Mouse (Mus musculus) left cerebral cortex, adult 2 months (tissue): ENCODE measurements at regions not wholly inside any gene's neighbourhood (a gene's known extent, or its start where the extent isn't known, plus 50 kb on each side); places are given as distances from the start of the nearest gene placed in this dataset.

Source experiments
- DNase-seq, 2 experiments: peaks; one replicate each; pipeline ENCODE4 v3.0.0; 2021 to 2022; ENCODE audit warnings: low spot score in 2 of 2, mixed read lengths in 1 of 2; ENCODE audit errors: extremely low spot score in 1 of 2
- H3K27ac ChIP-seq: fragments of 200-600 bp; 2 replicates; pipeline ENCODE4 v1.8.1; 2022
- H3K4me3 ChIP-seq: fragments of 200-600 bp; 2 replicates; pipeline ENCODE4 v1.8.1; 2022
- CTCF ChIP-seq: fragments of 200-600 bp; IDR thresholded peaks from 2 replicates; pipeline ENCODE4 v1.8.1; 2022; ENCODE audit warnings: antibody characterized with exemption, mild to moderate bottlenecking, moderate library complexity
- intact Hi-C: fragments of 180-260 bp; cut with DNase I; formaldehyde crosslinking; loops from one replicate; pipeline ENCODE4 v1.15.1; 2025

DNA sequence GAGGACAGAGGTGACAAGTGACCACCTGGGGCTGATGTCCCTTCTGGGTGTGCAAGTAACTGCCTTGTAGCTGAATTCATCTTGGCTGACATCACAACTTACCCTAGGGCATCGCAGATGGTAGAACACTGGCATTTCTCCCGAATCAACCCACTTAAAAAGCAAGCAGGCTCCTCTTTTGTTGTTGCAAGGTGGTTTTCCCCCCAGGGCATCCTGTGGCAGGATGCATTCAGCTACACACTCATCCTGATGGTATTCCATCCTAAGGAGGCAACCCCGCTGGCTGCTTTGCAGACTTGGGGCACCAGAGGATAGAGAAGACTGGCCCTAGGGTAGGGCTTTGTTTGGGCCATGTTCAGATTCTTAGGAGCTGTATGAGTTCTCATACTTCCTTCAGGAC lies 97.6 kb upstream of the Sel1l start:
- intact Hi-C loops, result no loop called here
- no peak for DNase-seq
- no peak for TF ChIP-seq CTCF
- no peak overlapping the region for H3K27ac ChIP-seq
- no peak overlapping the region for H3K4me3 ChIP-seq

DNA sequence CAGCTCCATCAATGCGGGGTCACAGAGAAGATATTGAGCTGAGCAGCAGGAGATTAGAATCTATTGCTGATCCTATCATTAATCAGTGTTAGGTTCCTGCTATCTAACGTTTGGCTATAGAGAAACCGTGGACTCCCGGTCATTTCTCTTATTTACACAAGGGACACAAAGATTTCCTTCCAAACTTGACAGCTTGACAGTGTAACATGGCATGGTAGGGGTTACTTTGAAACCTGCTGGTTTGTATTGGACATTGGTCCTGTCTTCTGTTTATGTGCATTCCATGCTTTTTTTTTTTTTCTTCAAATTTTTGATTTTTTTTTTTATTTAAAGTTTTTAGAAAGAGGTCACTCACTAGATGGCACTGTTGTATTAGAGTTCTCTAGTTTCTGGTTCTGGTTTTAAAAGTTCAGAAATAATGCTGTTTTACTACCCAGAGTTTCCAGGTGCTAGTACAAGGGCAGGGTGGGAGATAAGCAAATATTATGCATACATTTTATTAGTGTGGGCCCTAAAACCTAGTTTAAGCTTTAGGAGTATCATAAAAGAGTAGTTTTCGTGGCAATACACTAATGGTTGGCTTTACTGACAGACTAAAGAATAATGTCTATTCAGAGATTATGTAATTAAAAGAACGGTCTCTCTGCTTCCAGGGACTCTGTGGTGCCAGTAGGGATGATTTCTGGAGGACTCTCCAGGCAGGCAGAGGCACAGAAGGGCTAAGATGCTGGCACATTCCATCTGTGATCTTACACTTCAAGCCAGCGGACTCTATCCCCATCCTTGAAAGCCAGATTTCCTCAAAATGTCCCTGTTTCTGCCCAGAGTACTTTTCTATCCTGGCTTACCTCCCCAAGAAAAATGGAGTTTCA lies 83.8 kb upstream of the Sel1l start:
- DNase-seq, result no peak
- TF ChIP-seq CTCF, result peak; percentile 62
- intact Hi-C loops, result loop anchor here (5.0 kb wide), 2 partner anchors 370 to 1615 kb away; no protein-coding TSS in a partner anchor
- H3K27ac ChIP-seq, result no peak overlapping the region
- no peak overlapping the region for H3K4me3 ChIP-seq

DNA sequence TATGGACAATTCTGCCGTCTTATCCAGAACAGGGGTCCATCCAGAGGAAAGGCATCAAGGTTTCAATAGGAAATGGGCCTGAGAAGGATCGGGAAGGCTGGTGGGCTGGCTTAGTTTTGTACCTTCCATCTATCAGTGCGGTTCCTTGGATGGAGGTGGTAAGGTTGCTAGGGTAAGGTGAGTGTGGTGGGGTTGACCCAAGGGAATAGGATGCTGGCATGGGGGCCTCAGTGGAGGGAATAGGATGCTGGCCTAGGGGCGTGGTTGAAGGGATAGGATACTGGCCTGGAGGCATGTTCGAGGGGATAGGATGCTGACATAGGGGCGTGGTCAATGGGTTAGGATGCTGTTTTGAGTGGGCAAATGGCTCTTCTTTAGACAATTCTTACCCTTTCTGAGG lies 82.6 kb upstream of the Sel1l start:
- no peak for TF ChIP-seq CTCF
- Histone ChIP-seq H3K4me3 (no peak overlapping the region), H3K27ac (no peak overlapping the region)
- DNase-seq, result no peak
- intact Hi-C loops, result loop anchor here (5.0 kb wide), 2 partner anchors 371 to 1616 kb away; no protein-coding TSS in a partner anchor

GRCm38 (mm10) chr12:91929386-91930054 lies 80.6 kb upstream of the Sel1l start:
- no peak for DNase-seq
- no peak overlapping the region for H3K27ac ChIP-seq
- no peak overlapping the region for H3K4me3 ChIP-seq
- TF ChIP-seq CTCF, result no peak
- intact Hi-C loops, result loop anchor here (5.0 kb wide), 2 partner anchors 373 to 1618 kb away; no protein-coding TSS in a partner anchor

GRCm38 (mm10) chr12:91927576-91927975 lies 78.6 kb upstream of the Sel1l start:
- no peak overlapping the region for H3K27ac ChIP-seq
- no peak for DNase-seq
- intact Hi-C loops, result no loop called here
- H3K4me3 ChIP-seq, result no peak overlapping the region
- no peak for TF ChIP-seq CTCF

GRCm38 (mm10) chr12:91915486-91915885 lies 66.5 kb upstream of the Sel1l start:
- Histone ChIP-seq H3K4me3 (no peak overlapping the region), H3K27ac (no peak overlapping the region)
- DNase-seq, result no peak
- TF ChIP-seq CTCF, result no peak
- intact Hi-C loops, result no loop called here

DNA sequence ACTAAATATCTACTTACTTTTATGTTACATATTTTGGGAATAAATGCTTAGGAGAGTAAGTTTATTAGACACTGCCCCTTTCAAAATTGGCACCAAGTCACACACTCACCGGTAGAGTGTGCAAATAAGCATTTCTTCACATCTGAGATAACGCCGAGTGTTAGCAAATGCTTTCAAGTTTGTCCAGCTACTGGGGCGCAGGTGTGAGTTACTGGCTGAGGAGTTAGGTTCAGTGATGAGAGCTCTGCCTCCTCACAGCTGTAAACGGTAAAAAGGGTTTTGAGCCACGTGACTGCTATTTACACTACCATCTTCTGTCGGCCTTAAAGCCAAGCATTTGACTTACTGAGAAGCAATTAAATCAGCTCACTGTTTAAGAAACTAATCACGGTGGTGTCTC lies 61.6 kb upstream of the Sel1l start:
- Histone ChIP-seq H3K27ac (no peak overlapping the region), H3K4me3 (no peak overlapping the region)
- DNase-seq, result no peak
- intact Hi-C loops, result no loop called here
- TF ChIP-seq CTCF, result no peak
